ENCODE assay signal across 9 mouse cellular contexts in genomic region chr2:84886821-84887281, GRCm38 (mm10). TPM values are rescaled to one million over a fixed set of nuclear protein-coding genes. Genes with fewer than 3 reads are reported as not detected.
A peak's percentile ranks its signal among the peaks of the same experiment; 100 is the strongest.
DNase-seq lines count a peak whose midpoint lies in the region; ATAC-seq and TF ChIP-seq lines count a peak whose summit lies in the region.
"Had no signal": no experiment of that assay in that cellular context is flagged by ENCODE, and none has a peak within 500 bp of the region (broad histone marks: within the 10 kb centered on the region; RNA-seq: fewer than 3 reads in every experiment).

No protein-coding gene starts in this region.

- H3K4me3 ChIP-seq in heart, adult 2 months = peak overlapping the region; percentile 52
- peak overlapping the region; percentile 62 for H3K4me3 ChIP-seq in midbrain, embryonic 12.5 days

- no peaks in the 10 kb centered on the region for H3K9me3 ChIP-seq in midbrain, embryonic 12.5 days

- peak overlapping the region; percentile 75 for H3K9ac ChIP-seq in heart, adult 2 months (ENCODE audit: low read depth, low read length)
- H3K9ac ChIP-seq in midbrain, embryonic 12.5 days (replicated peaks) = peak overlapping the region; percentile 58

- peak overlapping the region; percentile 94 for H3K4me2 ChIP-seq in midbrain, embryonic 12.5 days (replicated peaks)

- peak overlapping the region; percentile 49 for H3K27ac ChIP-seq in heart, adult 2 months
- H3K27ac ChIP-seq in midbrain, embryonic 12.5 days (replicated peaks) = no peak overlapping the region; the same call in 1 of the 2 replicates

- peak; percentile 41 for ATAC-seq in midbrain, embryonic 12.5 days (ENCODE audit: low FRiP score, low read depth)
- no peak for ATAC-seq in cerebellum, adult (ENCODE audit: insufficient number of reproducible peaks, low FRiP score, low TSS enrichment)

- H3K27me3 ChIP-seq in heart, adult 2 months (ENCODE audit: control insufficient read depth, insufficient read depth, low read length) = peaks cover 2% of the 10 kb centered on the region; the same call in 1 of the 2 replicates
- peaks cover 89% of the 10 kb centered on the region for H3K27me3 ChIP-seq in midbrain, embryonic 12.5 days

- no peak for TF ChIP-seq CTCF in heart, adult 2 months (IDR thresholded peaks at IDR 0.05)

- no peak for TF ChIP-seq POLR2A in heart, adult 2 months (IDR thresholded peaks at IDR 0.05; ENCODE audit: insufficient read depth, low read depth, low read length)

- TF ChIP-seq EP300 in heart, adult 2 months (IDR thresholded peaks at IDR 0.05; ENCODE audit: insufficient read depth, low read depth, low read length) = no peak

- no peaks in the 10 kb centered on the region for H3K79me2 ChIP-seq in heart, adult 2 months (replicated peaks; ENCODE audit: control insufficient read depth, insufficient read depth, low read length)

- DNase-seq in gastrocnemius, postnatal 10 days = peak; percentile 32
- no peak for DNase-seq in gastrocnemius, adult 18-20 months (ENCODE audit: low spot score)
- peak; percentile 32 for DNase-seq in adrenal gland, postnatal 10 days
- DNase-seq in heart, adult 2 months = peak; percentile 53 to 70
- peak; percentile 53 for DNase-seq in kidney, postnatal 10 days
- no peak for DNase-seq in frontal cortex, postnatal 10 days (ENCODE audit: low spot score in 2 of 2)

- WGBS in heart, adult 2 months = 1% methylated on average over 31 of the region's 39 CpGs
- 0% methylated on average over 32 of the region's 39 CpGs for WGBS in midbrain, embryonic 12.5 days

- intact Hi-C loops in heart, adult 2 months (cut with DNase I) = loop anchor here (1.0 to 5.0 kb wide), 2 partner anchors 52 to 70 kb away; no protein-coding TSS in a partner anchor

- H3K36me3 ChIP-seq in heart, adult 2 months (ENCODE audit: control insufficient read depth, insufficient read depth, low read length) = no peaks in the 10 kb centered on the region
- no peaks in the 10 kb centered on the region for H3K36me3 ChIP-seq in midbrain, embryonic 12.5 days

- H3K4me1 ChIP-seq in heart, adult 2 months (ENCODE audit: control insufficient read depth, insufficient read depth, low read length) = peaks cover 4% of the 10 kb centered on the region
- H3K4me1 ChIP-seq in midbrain, embryonic 12.5 days = peaks cover 48% of the 10 kb centered on the region

RNA-seq across cellular contexts. Expression of gene Rtn4rl2, which starts 0.3 kb away (rescaled TPM):
- total RNA-seq in gastrocnemius, postnatal 10 days (2021) = 1 to 10 TPM; 1.0 TPM
- under 1 TPM; 0.52 to 0.62 TPM for total RNA-seq in gastrocnemius, adult 18-20 months (2021)
- total RNA-seq in adrenal gland, postnatal 10 days (2021) = 1 to 10 TPM; 1.3 to 2.1 TPM
- total RNA-seq in heart, adult 2 months (2021) = 1 to 10 TPM; 3.6 to 3.8 TPM
- polyA plus RNA-seq in heart, adult 2 months (2012; rRNA removed) = 2.6 and 6.1 TPM in 2 replicates
- polyA plus RNA-seq in midbrain, embryonic 12.5 days (2016; fragmentation: Nextera tagmentation; extraction: Ambion mirVana) = 4.1 and 5.4 TPM in 2 replicates
- total RNA-seq: hematopoietic stem cell, adult 5-6 weeks had no signal

RNA-seq across cellular contexts. Expression of gene Slc43a1, which starts 48.2 kb away (rescaled TPM):
- total RNA-seq in gastrocnemius, postnatal 10 days (2021) = 1 to 10 TPM; 6.4 to 6.7 TPM
- total RNA-seq in gastrocnemius, adult 18-20 months (2021) = 10 to 100 TPM; 11.0 to 12.7 TPM
- total RNA-seq in adrenal gland, postnatal 10 days (2021) = 1 to 10 TPM; 7.9 to 8.0 TPM
- 1 to 10 TPM; 2.1 to 2.3 TPM for total RNA-seq in heart, adult 2 months (2021)
- 3.7 and 6.7 TPM in 2 replicates for polyA plus RNA-seq in heart, adult 2 months (2012; rRNA removed)
- polyA plus RNA-seq in midbrain, embryonic 12.5 days (2016; fragmentation: Nextera tagmentation; extraction: Ambion mirVana) = 9.5 and 10.2 TPM in 2 replicates

RNA-seq across cellular contexts. Expression of gene Slc43a3, which starts 49.5 kb away (rescaled TPM):
- total RNA-seq in gastrocnemius, postnatal 10 days (2021) = 10 to 100 TPM; 18.9 to 20.0 TPM
- total RNA-seq in gastrocnemius, adult 18-20 months (2021) = 10 to 100 TPM; 17.2 to 18.4 TPM
- total RNA-seq in adrenal gland, postnatal 10 days (2021) = 10 to 100 TPM; 56.3 to 69.7 TPM
- total RNA-seq in heart, adult 2 months (2021) = 10 to 100 TPM; 62.6 to 79.1 TPM
- 101 and 141 TPM in 2 replicates for polyA plus RNA-seq in heart, adult 2 months (2012; rRNA removed)
- polyA plus RNA-seq in midbrain, embryonic 12.5 days (2016; fragmentation: Nextera tagmentation; extraction: Ambion mirVana) = 10.5 and 14.1 TPM in 2 replicates

Comparison
In these comparisons a context has a peak if more than half of its experiments do, and no peak if none do; other contexts are left out.
1. DNase-seq: peak in gastrocnemius, postnatal 10 days (single experiment), adrenal gland, postnatal 10 days (single experiment), heart, adult 2 months (2 of 2) and kidney, postnatal 10 days (single experiment); none in gastrocnemius, adult 18-20 months (single experiment) and frontal cortex, postnatal 10 days (0 of 2).